ENCODE assay signal across 13 mouse cellular contexts in genomic region chr12:119576690-119577089, GRCm38 (mm10).
DNase-seq lines count a peak whose midpoint lies in the region; ATAC-seq lines count a peak whose summit lies in the region.
"Had no signal": no experiment of that assay in that cellular context is flagged by ENCODE, and none has a peak within 500 bp of the region (broad histone marks: within the 10 kb centered on the region; RNA-seq: fewer than 3 reads in every experiment).

No protein-coding gene starts in this region.

- H3K4me3 ChIP-seq in forebrain, embryonic 13.5 days, result no peak overlapping the region
- H3K4me3 ChIP-seq in forebrain, embryonic 10.5 days, result no peak overlapping the region
- H3K4me3 ChIP-seq in stomach, embryonic 16.5 days (replicated peaks; ENCODE audit: low read length), result no peak overlapping the region
- H3K4me3 ChIP-seq: embryonic facial prominence, embryonic 12.5 days; heart, embryonic 13.5 days had no signal

- no peak overlapping the region for H3K4me2 ChIP-seq in forebrain, embryonic 13.5 days
- H3K4me2 ChIP-seq in stomach, embryonic 16.5 days (ENCODE audit: low read depth, low read length), result no peak overlapping the region
- H3K4me2 ChIP-seq: embryonic facial prominence, embryonic 12.5 days; heart, embryonic 13.5 days had no signal

- no peak overlapping the region for H3K9ac ChIP-seq in forebrain, embryonic 13.5 days
- H3K9ac ChIP-seq in stomach, embryonic 16.5 days (ENCODE audit: low read length), result no peak overlapping the region
- H3K9ac ChIP-seq: embryonic facial prominence, embryonic 12.5 days; heart, embryonic 13.5 days had no signal

- H3K9me3 ChIP-seq in forebrain, embryonic 13.5 days (replicated peaks), result peaks cover 8% of the 10 kb centered on the region
- H3K9me3 ChIP-seq in forebrain, embryonic 10.5 days, result peaks cover 7% of the 10 kb centered on the region; the same call in 1 of the 2 replicates
- 0 out of 2 replicates have a peak, but pooled peaks cover 6% of the 10 kb centered on the region for H3K9me3 ChIP-seq in stomach, embryonic 16.5 days (replicated peaks; ENCODE audit: control insufficient read depth, low read length)
- H3K9me3 ChIP-seq: embryonic facial prominence, embryonic 12.5 days had no signal

- no peaks in the 10 kb centered on the region for H3K27me3 ChIP-seq in forebrain, embryonic 13.5 days
- no peaks in the 10 kb centered on the region for H3K27me3 ChIP-seq in forebrain, embryonic 10.5 days (ENCODE audit: poor library complexity, severe bottlenecking)
- no peaks in the 10 kb centered on the region for H3K27me3 ChIP-seq in stomach, embryonic 16.5 days (ENCODE audit: control insufficient read depth, insufficient read depth, low read length)
- H3K27me3 ChIP-seq: embryonic facial prominence, embryonic 12.5 days; heart, embryonic 13.5 days; Patski had no signal

- no peaks in the 10 kb centered on the region for H3K4me1 ChIP-seq in forebrain, embryonic 13.5 days
- H3K4me1 ChIP-seq in forebrain, embryonic 10.5 days, result no peaks in the 10 kb centered on the region
- no peaks in the 10 kb centered on the region for H3K4me1 ChIP-seq in stomach, embryonic 16.5 days (ENCODE audit: control insufficient read depth, insufficient read depth, low read length)
- H3K4me1 ChIP-seq: embryonic facial prominence, embryonic 12.5 days had no signal

- H3K36me3 ChIP-seq in forebrain, embryonic 13.5 days (ENCODE audit: poor library complexity, severe bottlenecking), result no peaks in the 10 kb centered on the region
- H3K36me3 ChIP-seq in forebrain, embryonic 10.5 days (replicated peaks), result no peaks in the 10 kb centered on the region
- H3K36me3 ChIP-seq in stomach, embryonic 16.5 days (ENCODE audit: control insufficient read depth, insufficient read depth, low read length), result no peaks in the 10 kb centered on the region
- H3K36me3 ChIP-seq: embryonic facial prominence, embryonic 12.5 days; heart, embryonic 13.5 days had no signal

- 51% methylated on average over 3 of the region's 3 CpGs for WGBS in forebrain, embryonic 13.5 days
- WGBS in forebrain, embryonic 10.5 days, result 82% methylated on average over 3 of the region's 3 CpGs
- 31% methylated on average over 3 of the region's 3 CpGs for WGBS in stomach, embryonic 16.5 days

- no peak for DNase-seq in forebrain, embryonic 10.5 days (ENCODE audit: extremely low spot score, low spot score)
- peak; percentile 5 for DNase-seq in right cerebral cortex, adult 18-20 months
- DNase-seq in right cerebral cortex, postnatal 25 days, result no peak
- DNase-seq in kidney, postnatal 10 days, result peak; percentile 22
- no peak for DNase-seq in gastrocnemius, adult 8-10 months (ENCODE audit: low spot score in 2 of 2)
- DNase-seq in layer of hippocampus, adult 11-12 months (ENCODE audit: low spot score), result no peak
- DNase-seq: B cell, adult 2 months; lung, adult 2 months had no signal

- no peak overlapping the region for H3K27ac ChIP-seq in forebrain, embryonic 13.5 days
- no peak overlapping the region for H3K27ac ChIP-seq in forebrain, embryonic 10.5 days
- no peak overlapping the region for H3K27ac ChIP-seq in stomach, embryonic 16.5 days (ENCODE audit: low read length)
- H3K27ac ChIP-seq: embryonic facial prominence, embryonic 12.5 days; heart, embryonic 13.5 days had no signal

- ATAC-seq in forebrain, embryonic 13.5 days, result peak; percentile 72
- ATAC-seq in stomach, embryonic 16.5 days (ENCODE audit: insufficient read depth, low FRiP score), result peak; percentile 64; the same call in 1 of the 2 replicates
- ATAC-seq: Patski had no signal

Comparison
In these comparisons a context has a peak if more than half of its experiments do, and no peak if none do; other contexts are left out.
1. DNase-seq: peak in right cerebral cortex, adult 18-20 months (single experiment) and kidney, postnatal 10 days (single experiment); none in forebrain, embryonic 10.5 days (single experiment), right cerebral cortex, postnatal 25 days (single experiment), gastrocnemius, adult 8-10 months (0 of 2) and layer of hippocampus, adult 11-12 months (single experiment).